Mouse (Mus musculus): ENCODE results near the gene Them5. TPM values are rescaled to one million over a fixed set of nuclear protein-coding genes. Genes with fewer than 3 reads are reported as not detected.

Gene Them5
- total and polyA plus RNA-seq, 3 experiments: 0.11 TPM; not detected in 2

GRCm38 (mm10) chr3:94382308-94382707 lies 40.4 kb downstream of the Them5 start:
- TF ChIP-seq GATA2 (IDR thresholded peaks at IDR 0.05; ENCODE audit: borderline replicate concordance, low read depth, low read length) (no peak), GATA1 (IDR thresholded peaks at IDR 0.05; ENCODE audit: borderline replicate concordance, low read length) (no peak), POLR2AphosphoS5 (IDR thresholded peaks at IDR 0.05; ENCODE audit: insufficient replicate concordance, low read depth, low read length) (no peak), CTCF (IDR thresholded peaks at IDR 0.05; ENCODE audit: low read depth, low read length) (no peak), TAL1 (conservative IDR thresholded peaks at IDR 0.05; ENCODE audit: low read depth, low read length) (no peak)
- no peak for ATAC-seq (ENCODE audit: extremely low read depth, insufficient number of reproducible peaks, low FRiP score, poor library complexity, severe bottlenecking)
- H3K4me1 ChIP-seq (ENCODE audit: insufficient read depth, low read depth, low read length): no peaks in the 10 kb centered on the region
- H3K27me3 ChIP-seq (ENCODE audit: insufficient read depth, low read length): peaks cover 25% of the 10 kb centered on the region
- H3K9me3 ChIP-seq (replicated peaks): no peaks in the 10 kb centered on the region
- H3K36me3 ChIP-seq (replicated peaks): no peaks in the 10 kb centered on the region
- no peak overlapping the region for H3K4me3 ChIP-seq (ENCODE audit: low read depth, low read length)
- DNase-seq (ENCODE audit: low spot score): no peak

GRCm38 (mm10) chr3:94383476-94383875 lies 41.6 kb downstream of the Them5 start:
- ATAC-seq (ENCODE audit: extremely low read depth, insufficient number of reproducible peaks, low FRiP score, poor library complexity, severe bottlenecking): no peak
- DNase-seq (ENCODE audit: low spot score): no peak
- Histone ChIP-seq H3K27me3 (ENCODE audit: insufficient read depth, low read length) (peaks cover 30% of the 10 kb centered on the region), H3K36me3 (replicated peaks) (no peaks in the 10 kb centered on the region), H3K4me3 (ENCODE audit: low read depth, low read length) (no peak overlapping the region), H3K9me3 (replicated peaks) (no peaks in the 10 kb centered on the region), H3K4me1 (ENCODE audit: insufficient read depth, low read depth, low read length) (peaks cover 3% of the 10 kb centered on the region; the same call in 1 of the 2 replicates)
- TF ChIP-seq GATA1 (IDR thresholded peaks at IDR 0.05; ENCODE audit: borderline replicate concordance, low read length) (no peak), GATA2 (IDR thresholded peaks at IDR 0.05; ENCODE audit: borderline replicate concordance, low read depth, low read length) (no peak), CTCF (IDR thresholded peaks at IDR 0.05; ENCODE audit: low read depth, low read length) (no peak), TAL1 (conservative IDR thresholded peaks at IDR 0.05; ENCODE audit: low read depth, low read length) (no peak), POLR2AphosphoS5 (IDR thresholded peaks at IDR 0.05; ENCODE audit: insufficient replicate concordance, low read depth, low read length) (no peak)

- Histone ChIP-seq H3K4me1 (ENCODE audit: insufficient read depth, low read depth, low read length) (peaks cover 3% of the 10 kb centered on the region; the same call in 1 of the 2 replicates), H3K9me3 (replicated peaks) (no peaks in the 10 kb centered on the region), H3K4me3 (ENCODE audit: low read depth, low read length) (no peak overlapping the region), H3K36me3 (replicated peaks) (no peaks in the 10 kb centered on the region), H3K27me3 (ENCODE audit: insufficient read depth, low read length) (peaks cover 41% of the 10 kb centered on the region)
- no peak for ATAC-seq (ENCODE audit: extremely low read depth, insufficient number of reproducible peaks, low FRiP score, poor library complexity, severe bottlenecking)
- no peak for DNase-seq (ENCODE audit: low spot score)
- TF ChIP-seq GATA1 (IDR thresholded peaks at IDR 0.05; ENCODE audit: borderline replicate concordance, low read length): no peak
- no peak for TF ChIP-seq GATA2 (IDR thresholded peaks at IDR 0.05; ENCODE audit: borderline replicate concordance, low read depth, low read length)
- no peak for TF ChIP-seq CTCF (IDR thresholded peaks at IDR 0.05; ENCODE audit: low read depth, low read length)
- no peak for TF ChIP-seq POLR2AphosphoS5 (IDR thresholded peaks at IDR 0.05; ENCODE audit: insufficient replicate concordance, low read depth, low read length)
- TF ChIP-seq TAL1 (conservative IDR thresholded peaks at IDR 0.05; ENCODE audit: low read depth, low read length): no peak
Observed at GRCm38 (mm10) chr3:94386671-94387070, 44.8 kb downstream of the Them5 start.

DNA sequence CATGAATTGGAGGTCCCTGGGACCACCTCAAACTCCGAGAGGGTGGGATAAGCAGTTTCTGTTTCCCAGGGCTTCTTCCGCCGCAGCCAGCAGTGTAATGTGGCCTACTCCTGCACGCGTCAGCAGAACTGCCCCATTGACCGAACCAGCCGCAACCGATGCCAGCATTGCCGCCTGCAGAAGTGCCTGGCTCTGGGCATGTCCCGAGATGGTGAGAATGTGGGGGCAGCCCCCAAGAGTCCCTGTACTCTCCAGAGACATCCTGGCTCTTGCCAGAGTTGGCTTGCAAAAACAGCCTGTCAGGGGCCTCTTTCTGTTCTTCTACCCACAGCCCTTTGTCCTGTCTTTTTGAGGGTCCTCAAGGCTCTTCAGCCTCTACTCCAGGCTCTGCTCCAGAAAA lies 45.5 kb downstream of the Them5 start:
- Histone ChIP-seq H3K9me3 (replicated peaks) (no peaks in the 10 kb centered on the region), H3K4me1 (ENCODE audit: insufficient read depth, low read depth, low read length) (peaks cover 3% of the 10 kb centered on the region; the same call in 1 of the 2 replicates), H3K36me3 (replicated peaks) (no peaks in the 10 kb centered on the region), H3K4me3 (ENCODE audit: low read depth, low read length) (no peak overlapping the region), H3K27me3 (ENCODE audit: insufficient read depth, low read length) (peaks cover 36% of the 10 kb centered on the region)
- DNase-seq (ENCODE audit: low spot score) (no peak), ATAC-seq (ENCODE audit: extremely low read depth, insufficient number of reproducible peaks, low FRiP score, poor library complexity, severe bottlenecking) (no peak)
- TF ChIP-seq POLR2AphosphoS5 (IDR thresholded peaks at IDR 0.05; ENCODE audit: insufficient replicate concordance, low read depth, low read length) (no peak), GATA1 (IDR thresholded peaks at IDR 0.05; ENCODE audit: borderline replicate concordance, low read length) (no peak), TAL1 (conservative IDR thresholded peaks at IDR 0.05; ENCODE audit: low read depth, low read length) (no peak), CTCF (IDR thresholded peaks at IDR 0.05; ENCODE audit: low read depth, low read length) (no peak), GATA2 (IDR thresholded peaks at IDR 0.05; ENCODE audit: borderline replicate concordance, low read depth, low read length) (no peak)

DNA sequence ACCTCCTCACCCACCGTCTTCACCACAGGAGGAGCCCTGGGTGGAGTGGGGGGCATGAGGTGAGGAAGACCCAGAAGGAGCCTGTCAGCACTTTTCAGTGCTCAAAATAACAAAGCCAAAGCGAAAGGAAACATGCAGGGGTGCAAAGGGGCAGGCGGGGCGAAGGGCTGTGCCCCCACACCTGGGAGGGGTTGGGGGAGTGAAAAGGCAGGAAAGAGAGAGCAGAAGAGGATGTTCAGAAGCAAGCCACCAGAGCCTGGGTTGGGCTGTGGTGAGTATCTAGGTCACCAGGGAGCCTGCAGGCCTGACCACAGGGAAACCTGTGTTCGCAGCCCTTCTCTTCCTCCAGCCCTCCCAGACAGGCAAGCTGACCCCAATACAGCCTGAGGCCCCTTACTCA lies 46.1 kb downstream of the Them5 start:
- Histone ChIP-seq H3K9me3 (replicated peaks) (no peaks in the 10 kb centered on the region), H3K36me3 (replicated peaks) (no peaks in the 10 kb centered on the region), H3K4me3 (ENCODE audit: low read depth, low read length) (no peak overlapping the region), H3K27me3 (ENCODE audit: insufficient read depth, low read length) (peaks cover 37% of the 10 kb centered on the region), H3K4me1 (ENCODE audit: insufficient read depth, low read depth, low read length) (peaks cover 3% of the 10 kb centered on the region; the same call in 1 of the 2 replicates)
- DNase-seq (ENCODE audit: low spot score) (no peak), ATAC-seq (ENCODE audit: extremely low read depth, insufficient number of reproducible peaks, low FRiP score, poor library complexity, severe bottlenecking) (no peak)
- TF ChIP-seq GATA2 (IDR thresholded peaks at IDR 0.05; ENCODE audit: borderline replicate concordance, low read depth, low read length) (no peak), CTCF (IDR thresholded peaks at IDR 0.05; ENCODE audit: low read depth, low read length) (no peak), TAL1 (conservative IDR thresholded peaks at IDR 0.05; ENCODE audit: low read depth, low read length) (no peak), POLR2AphosphoS5 (IDR thresholded peaks at IDR 0.05; ENCODE audit: insufficient replicate concordance, low read depth, low read length) (no peak), GATA1 (IDR thresholded peaks at IDR 0.05; ENCODE audit: borderline replicate concordance, low read length) (no peak)

DNA sequence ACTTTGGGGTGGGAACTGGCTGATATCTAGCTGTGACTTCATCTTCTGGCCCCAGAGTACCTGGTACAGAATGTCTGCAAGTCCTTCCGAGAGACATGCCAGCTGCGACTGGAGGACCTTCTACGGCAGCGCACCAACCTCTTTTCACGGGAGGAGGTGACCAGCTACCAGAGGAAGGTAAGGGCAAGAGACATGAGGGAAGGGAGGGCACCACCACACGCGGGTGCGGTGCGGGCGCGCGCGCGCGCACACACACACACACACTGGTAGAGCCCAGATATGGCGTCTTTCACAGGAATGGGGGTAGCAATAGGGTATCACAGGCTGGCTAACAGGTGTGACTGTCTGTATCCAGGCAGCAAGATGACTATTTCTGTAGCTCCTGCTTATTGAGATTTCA lies 47.5 kb downstream of the Them5 start:
- Histone ChIP-seq H3K9me3 (replicated peaks) (no peaks in the 10 kb centered on the region), H3K4me1 (ENCODE audit: insufficient read depth, low read depth, low read length) (peaks cover 3% of the 10 kb centered on the region; the same call in 1 of the 2 replicates), H3K27me3 (ENCODE audit: insufficient read depth, low read length) (peaks cover 34% of the 10 kb centered on the region), H3K36me3 (replicated peaks) (no peaks in the 10 kb centered on the region), H3K4me3 (ENCODE audit: low read depth, low read length) (no peak overlapping the region)
- TF ChIP-seq GATA1 (IDR thresholded peaks at IDR 0.05; ENCODE audit: borderline replicate concordance, low read length): no peak
- TF ChIP-seq CTCF (IDR thresholded peaks at IDR 0.05; ENCODE audit: low read depth, low read length): no peak
- TF ChIP-seq GATA2 (IDR thresholded peaks at IDR 0.05; ENCODE audit: borderline replicate concordance, low read depth, low read length): no peak
- TF ChIP-seq TAL1 (conservative IDR thresholded peaks at IDR 0.05; ENCODE audit: low read depth, low read length): no peak
- TF ChIP-seq POLR2AphosphoS5 (IDR thresholded peaks at IDR 0.05; ENCODE audit: insufficient replicate concordance, low read depth, low read length): no peak
- ATAC-seq (ENCODE audit: extremely low read depth, insufficient number of reproducible peaks, low FRiP score, poor library complexity, severe bottlenecking): no peak
- no peak for DNase-seq (ENCODE audit: low spot score)
